Mouse (Mus musculus): ENCODE measurements around the gene Angptl6. TPM values are rescaled to one million over a fixed set of nuclear protein-coding genes. Genes with fewer than 3 reads are reported as not detected.

Gene Angptl6
- polyA plus RNA-seq (2012; ENCODE audit: low replicate concordance), result 1.7 and 3.7 TPM in 2 replicates

GRCm38 (mm10) chr9:20879097-20879792 is at the start of gene Angptl6:
Gene Angptl6, minus strand, starts transcription at chr9:20879727.

DNA sequence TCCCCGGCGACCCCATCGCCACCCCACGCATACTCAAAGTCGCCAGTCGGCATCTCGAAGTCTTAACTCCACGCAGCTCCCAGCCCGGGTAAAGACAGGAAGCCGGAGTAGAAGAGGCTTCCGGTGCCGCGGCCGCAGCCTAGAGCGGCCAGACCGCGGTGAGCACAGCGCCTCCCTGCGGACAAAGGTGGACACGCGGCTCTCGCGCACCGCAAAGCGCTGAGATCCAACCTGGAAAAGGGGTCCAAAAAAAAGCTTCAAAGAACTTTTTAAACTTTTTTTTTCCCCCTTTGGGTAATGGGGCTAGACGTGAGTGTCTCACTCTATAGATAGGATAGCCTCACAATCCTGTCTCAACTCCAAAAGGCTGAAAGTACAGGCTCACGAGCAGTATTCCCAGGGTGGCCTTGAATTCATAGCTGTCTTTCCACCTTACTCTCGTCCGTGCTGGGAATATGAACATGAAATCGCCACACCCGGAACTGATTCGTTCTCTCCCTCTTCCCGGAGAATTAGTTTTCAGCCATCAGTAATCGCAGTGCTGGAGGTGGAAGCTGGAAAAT is 19.1 kb upstream of the Angptl6 start, which contains the start of gene Eif3g:
TSS of gene Eif3g (minus strand) at position 113 of the 563 bp plus-strand sequence.

DNA sequence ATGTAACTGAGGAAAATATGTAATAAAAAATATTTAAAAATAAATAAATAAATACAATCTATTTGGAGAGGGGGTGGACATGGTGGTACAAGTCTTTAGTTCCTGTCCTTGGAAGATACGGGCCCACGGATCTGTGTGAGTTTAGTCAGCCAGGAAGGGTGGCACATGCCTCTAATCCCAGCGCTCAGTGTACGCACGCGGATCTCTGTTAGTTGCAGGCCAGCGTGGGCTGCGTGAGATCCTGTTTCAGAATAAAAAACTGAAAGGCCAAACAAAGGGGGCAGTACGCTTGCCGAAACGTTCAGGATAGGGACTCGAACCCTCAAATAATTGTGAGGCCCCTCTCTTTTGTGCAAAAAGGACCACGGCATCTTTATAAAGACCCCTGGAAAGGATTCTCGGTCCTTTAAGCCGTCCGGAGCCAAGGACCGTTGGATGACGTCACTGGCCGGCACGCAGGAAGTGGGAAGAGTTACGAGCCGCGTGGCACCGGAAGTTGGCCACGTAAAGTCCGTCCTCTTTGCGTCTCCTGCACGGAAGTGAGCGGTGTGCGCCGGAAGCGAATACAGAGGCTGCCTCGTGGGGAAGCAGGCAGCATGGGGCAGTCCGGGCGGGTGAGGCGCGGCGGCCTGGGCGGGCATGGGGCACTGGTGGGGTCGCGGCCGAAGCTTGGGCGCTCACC is 8.3 kb upstream of the Angptl6 start, which contains the start of gene Ppan:
TSS of gene Ppan (plus strand) at position 472 of the 682 bp plus-strand sequence.

GRCm38 (mm10) chr9:20868448-20869001 is 11.0 kb downstream of the Angptl6 start, which contains the start of gene A230050P20Rik:
Gene A230050P20Rik, plus strand, starts transcription at chr9:20868642.

Other genes with a start within 250 kb of the Angptl6 start
- 1.8 and 4.6 TPM in 2 replicates for gene Ubl5, start 236.8 kb downstream of the Angptl6 start, polyA plus RNA-seq (2012; ENCODE audit: low replicate concordance)
- gene Fbxl12, start 235.0 kb downstream of the Angptl6 start, polyA plus RNA-seq (2012; ENCODE audit: low replicate concordance), result 7.7 and 22.6 TPM in 2 replicates
- gene Pin1, start 227.6 kb downstream of the Angptl6 start, polyA plus RNA-seq (2012; ENCODE audit: low replicate concordance), result 15.2 and 16.6 TPM in 2 replicates
- gene Olfm2, start 133.4 kb downstream of the Angptl6 start, polyA plus RNA-seq (2012; ENCODE audit: low replicate concordance), result not detected in 2 replicates
- gene Col5a3, start 64.7 kb downstream of the Angptl6 start, polyA plus RNA-seq (2012; ENCODE audit: low replicate concordance), result 0.24 and 0.25 TPM in 2 replicates
- not detected in 2 replicates for gene Rdh8, start 61.2 kb downstream of the Angptl6 start, polyA plus RNA-seq (2012; ENCODE audit: low replicate concordance)
- gene A230050P20Rik, start 11.1 kb downstream of the Angptl6 start, polyA plus RNA-seq (2012; ENCODE audit: low replicate concordance), result 60.4 and 133 TPM in 2 replicates
- gene Ppan, start 8.4 kb upstream of the Angptl6 start, polyA plus RNA-seq (2012; ENCODE audit: low replicate concordance), result 202 and 218 TPM in 2 replicates
- 272 and 644 TPM in 2 replicates for gene Eif3g, start 18.9 kb upstream of the Angptl6 start, polyA plus RNA-seq (2012; ENCODE audit: low replicate concordance)
- 96.3 and 121 TPM in 2 replicates for gene Dnmt1, start 80.2 kb upstream of the Angptl6 start, polyA plus RNA-seq (2012; ENCODE audit: low replicate concordance)
- 2.7 and 3.3 TPM in 2 replicates for gene S1pr2, start 97.1 kb upstream of the Angptl6 start, polyA plus RNA-seq (2012; ENCODE audit: low replicate concordance)
- gene Mrpl4, start 123.0 kb upstream of the Angptl6 start, polyA plus RNA-seq (2012; ENCODE audit: low replicate concordance), result 27.8 and 104 TPM in 2 replicates
- gene Icam1, start 136.3 kb upstream of the Angptl6 start, polyA plus RNA-seq (2012; ENCODE audit: low replicate concordance), result 8.4 and 14.7 TPM in 2 replicates
- 75.9 and 114 TPM in 2 replicates for gene Icam4, start 149.6 kb upstream of the Angptl6 start, polyA plus RNA-seq (2012; ENCODE audit: low replicate concordance)
- 4.4 and 5.0 TPM in 2 replicates for gene Icam5, start 152.3 kb upstream of the Angptl6 start, polyA plus RNA-seq (2012; ENCODE audit: low replicate concordance)
- 9.5 and 16.3 TPM in 2 replicates for gene Zglp1, start 187.4 kb upstream of the Angptl6 start, polyA plus RNA-seq (2012; ENCODE audit: low replicate concordance)
- gene Gm49373, start 193.4 kb upstream of the Angptl6 start, polyA plus RNA-seq (2012; ENCODE audit: low replicate concordance), result 0.89 and 1.4 TPM in 2 replicates
- 20.4 and 31.7 TPM in 2 replicates for gene Fdx1l, start 193.9 kb upstream of the Angptl6 start, polyA plus RNA-seq (2012; ENCODE audit: low replicate concordance)
- 63.3 and 174 TPM in 2 replicates for gene Gm38431, start 212.3 kb upstream of the Angptl6 start, polyA plus RNA-seq (2012; ENCODE audit: low replicate concordance)
- gene Raver1, start 212.3 kb upstream of the Angptl6 start, polyA plus RNA-seq (2012; ENCODE audit: low replicate concordance), result 330 and 599 TPM in 2 replicates